Mouse (Mus musculus): Measurements from ENCODE around the gene Lyz1.

DNA sequence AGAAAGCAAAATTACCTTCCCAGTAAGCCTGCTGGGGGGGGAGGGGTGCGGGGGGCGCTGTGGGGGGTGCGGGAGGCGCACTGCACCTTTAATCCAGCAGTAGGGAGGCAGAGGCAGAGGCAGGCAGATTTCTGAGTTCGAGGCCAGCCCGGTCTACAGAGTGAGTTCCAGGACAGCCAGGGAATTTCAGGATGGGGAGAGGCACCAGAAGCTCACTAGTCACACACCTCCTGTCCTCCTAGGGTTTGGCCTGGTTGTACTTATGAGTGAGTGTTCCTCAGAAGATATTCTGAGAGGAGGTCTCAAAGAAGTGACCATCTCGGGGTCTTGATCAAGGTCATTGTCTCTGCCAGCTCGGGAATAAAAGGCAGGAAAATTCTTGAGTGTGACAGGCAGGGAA lies 19.5 kb upstream of the Lyz1 start:
- no peak for TF ChIP-seq CTCF (IDR thresholded peaks at IDR 0.05; ENCODE audit: control insufficient read depth, insufficient read depth, low read length)
- TF ChIP-seq POLR2A (IDR thresholded peaks at IDR 0.05; ENCODE audit: borderline replicate concordance, control insufficient read depth, low read depth, low read length): no peak

Data from bone marrow, adult 2 months (tissue).